Mouse (Mus musculus): ENCODE results near the gene Atp6v0b. TPM values are rescaled to one million over a fixed set of nuclear protein-coding genes. Genes with fewer than 3 reads are reported as not detected.

Gene Atp6v0b
- polyA plus RNA-seq, 1 experiment: 232 TPM

- no peaks in the 10 kb centered on the region; the same call in 1 of the 2 replicates for H3K36me3 ChIP-seq (ENCODE audit: control insufficient read depth, insufficient read depth, low read length)
- no peak for TF ChIP-seq CTCF (IDR thresholded peaks at IDR 0.05; ENCODE audit: control insufficient read depth, insufficient read depth, insufficient replicate concordance, low read depth, low read length)
- TF ChIP-seq POLR2A (IDR thresholded peaks at IDR 0.05; ENCODE audit: control insufficient read depth, low read depth, low read length): no peak
- H3K4me1 ChIP-seq (ENCODE audit: control insufficient read depth, insufficient read depth, low read length): peaks cover 9% of the 10 kb centered on the region
- peak overlapping the region; percentile 98 for H3K4me3 ChIP-seq (ENCODE audit: control insufficient read depth, low read depth, low read length)
- H3K27ac ChIP-seq (ENCODE audit: control insufficient read depth, insufficient read depth, low read depth, low read length): peak overlapping the region; percentile 15; the same call in 1 of the 2 replicates
- H3K27me3 ChIP-seq (ENCODE audit: control insufficient read depth, insufficient read depth, low read length): no peaks in the 10 kb centered on the region
Measured at GRCm38 (mm10) chr4:117915489-117916105, 28.5 kb upstream of the Atp6v0b start.

- Histone ChIP-seq H3K27me3 (ENCODE audit: control insufficient read depth, insufficient read depth, low read length) (no peaks in the 10 kb centered on the region), H3K4me1 (ENCODE audit: control insufficient read depth, insufficient read depth, low read length) (peaks cover 9% of the 10 kb centered on the region), H3K4me3 (ENCODE audit: control insufficient read depth, low read depth, low read length) (peak within 1 kb of the TSS; percentile 98), H3K27ac (ENCODE audit: control insufficient read depth, insufficient read depth, low read depth, low read length) (peak within 1 kb of the TSS; percentile 95), H3K36me3 (ENCODE audit: control insufficient read depth, insufficient read depth, low read length) (no peaks in the 10 kb centered on the region; the same call in 1 of the 2 replicates)
- TF ChIP-seq CTCF (IDR thresholded peaks at IDR 0.05; ENCODE audit: control insufficient read depth, insufficient read depth, insufficient replicate concordance, low read depth, low read length) (no peak), POLR2A (IDR thresholded peaks at IDR 0.05; ENCODE audit: control insufficient read depth, low read depth, low read length) (no peak; the same call in 1 of the 2 replicates)
Measured at GRCm38 (mm10) chr4:117914591-117915442, 27.7 kb upstream of the Atp6v0b start, which contains the start of gene Ipo13. Ipo13 (minus strand) TSS chr4:117914999.

- H3K27ac ChIP-seq (ENCODE audit: control insufficient read depth, insufficient read depth, low read depth, low read length): no peak overlapping the region
- peaks cover 10% of the 10 kb centered on the region for H3K4me1 ChIP-seq (ENCODE audit: control insufficient read depth, insufficient read depth, low read length)
- no peaks in the 10 kb centered on the region for H3K27me3 ChIP-seq (ENCODE audit: control insufficient read depth, insufficient read depth, low read length)
- TF ChIP-seq CTCF (IDR thresholded peaks at IDR 0.05; ENCODE audit: control insufficient read depth, insufficient read depth, insufficient replicate concordance, low read depth, low read length) (no peak), POLR2A (IDR thresholded peaks at IDR 0.05; ENCODE audit: control insufficient read depth, low read depth, low read length) (no peak)
- peak overlapping the region; percentile 98 for H3K4me3 ChIP-seq (ENCODE audit: control insufficient read depth, low read depth, low read length)
- H3K36me3 ChIP-seq (ENCODE audit: control insufficient read depth, insufficient read depth, low read length): no peaks in the 10 kb centered on the region; the same call in 1 of the 2 replicates
Measured at GRCm38 (mm10) chr4:117914031-117914430, 26.9 kb upstream of the Atp6v0b start.

- Histone ChIP-seq H3K4me1 (ENCODE audit: control insufficient read depth, insufficient read depth, low read length) (peaks cover 11% of the 10 kb centered on the region), H3K27ac (ENCODE audit: control insufficient read depth, insufficient read depth, low read depth, low read length) (no peak overlapping the region), H3K36me3 (ENCODE audit: control insufficient read depth, insufficient read depth, low read length) (no peaks in the 10 kb centered on the region; the same call in 1 of the 2 replicates), H3K4me3 (ENCODE audit: control insufficient read depth, low read depth, low read length) (no peak overlapping the region; the same call in 1 of the 2 replicates), H3K27me3 (ENCODE audit: control insufficient read depth, insufficient read depth, low read length) (no peaks in the 10 kb centered on the region)
- no peak for TF ChIP-seq POLR2A (IDR thresholded peaks at IDR 0.05; ENCODE audit: control insufficient read depth, low read depth, low read length)
Measured at GRCm38 (mm10) chr4:117913421-117913820, 26.3 kb upstream of the Atp6v0b start.

- Histone ChIP-seq H3K4me3 (ENCODE audit: control insufficient read depth, low read depth, low read length) (no peak overlapping the region), H3K27ac (ENCODE audit: control insufficient read depth, insufficient read depth, low read depth, low read length) (no peak overlapping the region), H3K36me3 (ENCODE audit: control insufficient read depth, insufficient read depth, low read length) (no peaks in the 10 kb centered on the region; the same call in 1 of the 2 replicates), H3K4me1 (ENCODE audit: control insufficient read depth, insufficient read depth, low read length) (peaks cover 11% of the 10 kb centered on the region), H3K27me3 (ENCODE audit: control insufficient read depth, insufficient read depth, low read length) (no peaks in the 10 kb centered on the region)
- TF ChIP-seq CTCF (IDR thresholded peaks at IDR 0.05; ENCODE audit: control insufficient read depth, insufficient read depth, insufficient replicate concordance, low read depth, low read length): no peak
- no peak for TF ChIP-seq POLR2A (IDR thresholded peaks at IDR 0.05; ENCODE audit: control insufficient read depth, low read depth, low read length)
Measured at GRCm38 (mm10) chr4:117912685-117913273, 25.6 kb upstream of the Atp6v0b start.

DNA sequence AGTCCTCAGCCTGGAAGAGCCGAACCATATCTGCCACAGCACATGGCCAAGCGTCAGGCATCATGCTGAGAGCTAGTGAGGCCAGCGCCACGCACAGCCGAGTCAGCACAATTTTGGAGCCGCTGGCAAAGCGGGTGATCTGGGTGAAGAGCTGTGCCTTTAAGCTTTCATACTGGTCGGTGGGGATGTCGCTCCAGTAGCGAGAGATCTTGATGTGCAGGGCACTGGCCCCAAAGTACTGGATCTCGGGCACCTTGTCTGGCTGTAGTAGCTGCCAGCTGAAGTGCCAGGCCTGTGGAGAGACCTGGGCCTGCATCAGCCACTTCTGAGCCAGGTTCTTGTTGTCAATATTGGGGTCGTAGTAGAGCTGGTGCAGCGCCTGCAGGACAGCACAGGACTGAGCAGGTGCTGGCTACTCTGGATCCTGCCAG is 25.0 kb upstream of the Atp6v0b start:
- Histone ChIP-seq H3K27ac (ENCODE audit: control insufficient read depth, insufficient read depth, low read depth, low read length) (no peak overlapping the region), H3K36me3 (ENCODE audit: control insufficient read depth, insufficient read depth, low read length) (no peaks in the 10 kb centered on the region; the same call in 1 of the 2 replicates), H3K4me1 (ENCODE audit: control insufficient read depth, insufficient read depth, low read length) (peaks cover 11% of the 10 kb centered on the region), H3K4me3 (ENCODE audit: control insufficient read depth, low read depth, low read length) (no peak overlapping the region), H3K27me3 (ENCODE audit: control insufficient read depth, insufficient read depth, low read length) (no peaks in the 10 kb centered on the region)
- no peak for TF ChIP-seq POLR2A (IDR thresholded peaks at IDR 0.05; ENCODE audit: control insufficient read depth, low read depth, low read length)
- no peak for TF ChIP-seq CTCF (IDR thresholded peaks at IDR 0.05; ENCODE audit: control insufficient read depth, insufficient read depth, insufficient replicate concordance, low read depth, low read length)
